Mouse (Mus musculus) CH12.LX (cell line): ENCODE measurements around the gene Ascc2. TPM values are rescaled to one million over a fixed set of nuclear protein-coding genes. Genes with fewer than 3 reads are reported as not detected.
A peak's percentile ranks its signal among the peaks of the same experiment; 100 is the strongest.

ENCODE experiments used
- DNase-seq: peaks from one replicate; pipeline ENCODE4 v3.0.0-alpha.2; 2013; ENCODE audit errors: extremely low read depth
- H3K27ac ChIP-seq: 2 replicates; pipeline ENCODE4 v1.5.1; 2012; ENCODE audit warnings: low read depth, mild to moderate bottlenecking, control low read depth, moderate library complexity; ENCODE audit not compliant: insufficient read depth
- H3K27me3 ChIP-seq: replicated peaks from 2 replicates; pipeline ENCODE3; 2012; ENCODE audit warnings: inconsistent platforms
- H3K36me3 ChIP-seq, 2 experiments: replicated peaks in 1 of 2; 2 replicates each; pipeline versions ENCODE3 to v1.6.1; 2012; ENCODE audit warnings: inconsistent platforms in 1 of 2, low read length in 1 of 2, mild to moderate bottlenecking in 1 of 2, mixed read lengths in 1 of 2, moderate library complexity in 1 of 2; ENCODE audit not compliant: control insufficient read depth in 1 of 2, insufficient read depth in 1 of 2
- H3K4me1 ChIP-seq, 2 experiments: 2 replicates each; pipeline ENCODE4 v1.6.1; 2012; ENCODE audit warnings: inconsistent platforms in 1 of 2, moderate library complexity in 1 of 2; ENCODE audit not compliant: insufficient read depth in 2 of 2, control insufficient read depth in 1 of 2
- H3K4me2 ChIP-seq: 2 replicates; pipeline ENCODE4 v1.6.1; 2012; ENCODE audit warnings: low read depth, mild to moderate bottlenecking, control low read depth; ENCODE audit not compliant: poor library complexity, insufficient read depth, severe bottlenecking
- H3K4me3 ChIP-seq, 3 experiments: fragments of 150-350 bp in 1 of 3; sonication (generic) in 1 of 3; replicated peaks in 1 of 3; 2 replicates each; pipeline versions ENCODE3 to v1.5.1; 2011 to 2012; ENCODE audit warnings: low read depth in 2 of 3, low read length in 2 of 3, mild to moderate bottlenecking in 2 of 3, moderate library complexity in 2 of 3, control low read depth in 1 of 3, improper control_type of control experiment in 1 of 3, inconsistent platforms in 1 of 3, mixed read lengths in 1 of 3; ENCODE audit not compliant: poor library complexity in 1 of 3
- H3K79me2 ChIP-seq: replicated peaks from 2 replicates; pipeline ENCODE4 v1.6.1; 2012; ENCODE audit warnings: mild to moderate bottlenecking, moderate library complexity; ENCODE audit not compliant: control insufficient read depth, poor library complexity, insufficient read depth, severe bottlenecking; ENCODE audit errors: extremely low read depth
- H3K9ac ChIP-seq: 2 replicates; pipeline ENCODE4 v1.6.1; 2012; ENCODE audit warnings: low read depth, mild to moderate bottlenecking, control low read depth, moderate library complexity; ENCODE audit not compliant: insufficient read depth
- H3K9me3 ChIP-seq: replicated peaks from 2 replicates; pipeline ENCODE3; 2012; ENCODE audit warnings: low read length, inconsistent platforms, mixed read lengths
- CHD2 ChIP-seq: IDR thresholded peaks from 2 replicates; pipeline ENCODE4 v1.6.1; 2011; ENCODE audit warnings: low read length, improper control_type of control experiment
- E2F4 ChIP-seq: IDR thresholded peaks from 2 replicates; pipeline ENCODE4 v1.6.1; 2011; ENCODE audit warnings: low read depth, low read length, improper control_type of control experiment; ENCODE audit not compliant: insufficient replicate concordance
- ELF1 ChIP-seq: IDR thresholded peaks from 2 replicates; pipeline ENCODE4 v1.6.1; 2014; ENCODE audit warnings: low read depth, mild to moderate bottlenecking, inconsistent platforms, low read length, improper control_type of control experiment
- EP300 ChIP-seq: IDR thresholded peaks from 2 replicates; pipeline ENCODE4 v1.6.1; 2011; ENCODE audit warnings: low read length, improper control_type of control experiment
- ETS1 ChIP-seq: conservative IDR thresholded peaks from 2 replicates; pipeline ENCODE4 v1.6.1; 2012; ENCODE audit warnings: low read depth, mild to moderate bottlenecking, inconsistent platforms, low read length, improper control_type of control experiment, moderate library complexity
- HCFC1 ChIP-seq: IDR thresholded peaks from 2 replicates; pipeline ENCODE4 v1.6.1; 2012; ENCODE audit warnings: low read depth, mild to moderate bottlenecking, inconsistent platforms, low read length, improper control_type of control experiment
- IRF4 ChIP-seq: IDR thresholded peaks from 2 replicates; pipeline ENCODE4 v1.6.1; 2014; ENCODE audit warnings: low read depth, mild to moderate bottlenecking, inconsistent platforms, low read length, improper control_type of control experiment
- JUND ChIP-seq: conservative IDR thresholded peaks from 2 replicates; pipeline ENCODE4 v1.6.1; 2011; ENCODE audit warnings: low read depth, low read length, improper control_type of control experiment
- MAX ChIP-seq: IDR thresholded peaks from 2 replicates; pipeline ENCODE4 v1.6.1; 2011; ENCODE audit warnings: low read length, improper control_type of control experiment
- MAZ ChIP-seq: IDR thresholded peaks from 2 replicates; pipeline ENCODE4 v1.6.1; 2012; ENCODE audit warnings: low read depth, mild to moderate bottlenecking, inconsistent platforms, low read length, improper control_type of control experiment, moderate library complexity
- MXI1 ChIP-seq: IDR thresholded peaks from 2 replicates; pipeline ENCODE4 v1.6.1; 2011; ENCODE audit warnings: mild to moderate bottlenecking, low read depth, low read length, improper control_type of control experiment
- MYC ChIP-seq: IDR thresholded peaks from 2 replicates; pipeline ENCODE4 v1.6.1; 2011; ENCODE audit warnings: low read depth, mild to moderate bottlenecking, improper control_type of control experiment, low read length
- NELFE ChIP-seq: IDR thresholded peaks from 2 replicates; pipeline ENCODE4 v1.6.1; 2011; ENCODE audit warnings: low read depth, low read length, improper control_type of control experiment
- NRF1 ChIP-seq: IDR thresholded peaks from 2 replicates; pipeline ENCODE4 v1.6.1; 2014; ENCODE audit warnings: low read depth, mild to moderate bottlenecking, inconsistent platforms, low read length, improper control_type of control experiment, moderate library complexity
- PAX5 ChIP-seq: IDR thresholded peaks from 2 replicates; pipeline ENCODE4 v1.6.1; 2012; ENCODE audit warnings: low read length, inconsistent platforms, mixed read lengths
- POLR2A ChIP-seq: IDR thresholded peaks from 2 replicates; pipeline ENCODE4 v1.6.1; 2011; ENCODE audit warnings: low read depth, mild to moderate bottlenecking, improper control_type of control experiment, low read length
- RAD21 ChIP-seq: IDR thresholded peaks from 2 replicates; pipeline ENCODE4 v1.6.1; 2011; ENCODE audit warnings: low read depth, mild to moderate bottlenecking, low read length, improper control_type of control experiment, moderate library complexity
- SMC3 ChIP-seq: IDR thresholded peaks from 2 replicates; pipeline ENCODE4 v1.6.1; 2011; ENCODE audit warnings: low read depth, low read length, improper control_type of control experiment
- TCF12 ChIP-seq: IDR thresholded peaks from 2 replicates; pipeline ENCODE4 v1.6.1; 2014; ENCODE audit warnings: low read depth, mild to moderate bottlenecking, inconsistent platforms, low read length, improper control_type of control experiment
- UBTF ChIP-seq: IDR thresholded peaks from 2 replicates; pipeline ENCODE4 v1.6.1; 2012; ENCODE audit warnings: low read depth, mild to moderate bottlenecking, inconsistent platforms, low read length, improper control_type of control experiment, moderate library complexity
- USF1 ChIP-seq: IDR thresholded peaks from 2 replicates; pipeline ENCODE4 v1.6.1; 2014; ENCODE audit warnings: low read depth, mild to moderate bottlenecking, inconsistent platforms, low read length, improper control_type of control experiment
- ZC3H11A ChIP-seq: IDR thresholded peaks from 2 replicates; pipeline ENCODE4 v1.6.1; 2012; ENCODE audit warnings: low read depth, mild to moderate bottlenecking, inconsistent platforms, low read length, improper control_type of control experiment
- ZMIZ1 ChIP-seq: IDR thresholded peaks from 2 replicates; pipeline ENCODE4 v1.6.1; 2012; ENCODE audit warnings: low read depth, mild to moderate bottlenecking, inconsistent platforms, low read length, improper control_type of control experiment
- ZNF384 ChIP-seq: IDR thresholded peaks from 2 replicates; pipeline ENCODE4 v1.6.1; 2012; ENCODE audit warnings: low read depth, low read length, improper control_type of control experiment, inconsistent platforms
- dilution Hi-C: fragments of 300-500 bp; cut with MboI; formaldehyde crosslinking; loops from 2 replicates; pipeline ENCODE4 v1.14.3; 2020; ENCODE audit warnings: low sequenced_read_pairs; ENCODE audit not compliant: extremely low pct_unique_long_range_greater_than_20kb, extremely low pct_ligation_motif_present
- in situ Hi-C: fragments of 300-500 bp; cut with MboI; formaldehyde crosslinking; loops from 3 replicates; pipeline ENCODE4 v1.14.3; 2019; ENCODE audit warnings: low sequenced_read_pairs, low pct_ligation_motif_present, low pct_unique_long_range_greater_than_20kb, mixed read lengths
- polyA plus RNA-seq: library from polyadenylated mRNA; unstranded; fragments of >175 nt; gene quantifications from 2 replicates; pipeline ENCODE4 v1.2.1, GENCODE M21; 2012; ENCODE audit warnings: low read depth; ENCODE audit not compliant: insufficient read length
- total RNA-seq, 2 experiments: library from RNA; depleted of rRNA; stranded (reverse); fragments of 300-350 nt in 1 of 2; fragments of >200 nt in 1 of 2; gene quantifications; 2 replicates each; pipeline ENCODE4 v1.2.3; 2012 to 2014

Ascc2 gene
- total and polyA plus RNA-seq, 3 experiments: 25.1 to 52.9 (median 34.6) TPM

- TF ChIP-seq UBTF (no peak), ELF1 (no peak), ZNF384 (no peak), POLR2A (no peak), USF1 (no peak), HCFC1 (no peak), PAX5 (no peak), JUND (no peak), NRF1 (no peak), MAX (no peak), MAZ (no peak), SMC3 (no peak), NELFE (no peak), E2F4 (no peak), MXI1 (no peak)
- DNase-seq: no peak
- dilution Hi-C loops: no loop called here
- Histone ChIP-seq H3K27ac (no peak overlapping the region), H3K27me3 (no peaks in the 10 kb centered on the region), H3K79me2 (no peaks in the 10 kb centered on the region), H3K9ac (no peak overlapping the region), H3K9me3 (no peaks in the 10 kb centered on the region), H3K36me3 (peaks cover 13 to 36% of the 10 kb centered on the region in 2 experiments), H3K4me1 (peaks cover 2 to 32% of the 10 kb centered on the region in 2 experiments; a peak in 2 of 4 replicates), H3K4me2 (no peak overlapping the region), H3K4me3 (no peak overlapping the region)
- in situ Hi-C loops: no loop called here
Observed at GRCm38 (mm10) chr11:4687027-4687426, 49.5 kb downstream of the Ascc2 start.

GRCm38 (mm10) chr11:4687874-4688273 lies 50.3 kb downstream of the Ascc2 start:
- H3K27ac ChIP-seq: no peak overlapping the region
- dilution Hi-C loops: no loop called here
- no peaks in the 10 kb centered on the region for H3K79me2 ChIP-seq
- in situ Hi-C loops: no loop called here
- H3K4me2 ChIP-seq: no peak overlapping the region
- peaks cover 4 to 32% of the 10 kb centered on the region in 2 experiments; a peak in 2 of 4 replicates for H3K4me1 ChIP-seq
- H3K9ac ChIP-seq: no peak overlapping the region
- H3K27me3 ChIP-seq: no peaks in the 10 kb centered on the region
- no peak for TF ChIP-seq PAX5
- TF ChIP-seq CHD2: no peak
- TF ChIP-seq ETS1: no peak
- TF ChIP-seq TCF12: no peak
- no peak for TF ChIP-seq MYC
- TF ChIP-seq HCFC1: no peak
- TF ChIP-seq EP300: no peak
- no peak for TF ChIP-seq ZC3H11A
- no peak for TF ChIP-seq ELF1
- TF ChIP-seq NELFE: no peak
- no peak for TF ChIP-seq NRF1
- no peak for TF ChIP-seq RAD21
- TF ChIP-seq MAZ: no peak
- no peak for TF ChIP-seq IRF4
- no peak for TF ChIP-seq ZMIZ1
- TF ChIP-seq MAX: no peak
- peak; percentile 56 for DNase-seq
- no peaks in the 10 kb centered on the region for H3K9me3 ChIP-seq
- H3K36me3 ChIP-seq: peaks cover 7 to 28% of the 10 kb centered on the region in 2 experiments
- no peak overlapping the region for H3K4me3 ChIP-seq
